Mouse (Mus musculus) hindbrain, embryonic 16.5 days (tissue): ENCODE measurements at regions not wholly inside any gene's neighbourhood (a gene's known extent, or its start where the extent isn't known, plus 50 kb on each side); places are given as distances from the start of the nearest gene placed in this dataset.
"Not testable (repeated sequence)": the region's sequence is repeated elsewhere in the genome, so short reads cannot be mapped to it uniquely, and the experiment has no call there.

ENCODE experiments used
- ATAC-seq: fragments of 200-750 bp; cut with Nextera tagmentation; 2 replicates; pipeline ENCODE4 v1.8.0; 2017; ENCODE audit warnings: moderate TSS enrichment, moderate library complexity
- H3K27ac ChIP-seq: fragments of 300-500 bp; sonication (generic); 2 replicates; pipeline ENCODE4 v1.5.1; 2014; ENCODE audit warnings: low read depth, mild to moderate bottlenecking, control low read depth, low read length, moderate library complexity
- H3K27me3 ChIP-seq: fragments of 300-500 bp; sonication (generic); replicated peaks from 2 replicates; pipeline ENCODE4 v1.6.1; 2014; ENCODE audit warnings: low read length; ENCODE audit not compliant: control insufficient read depth, insufficient read depth
- H3K36me3 ChIP-seq: fragments of 300-500 bp; sonication (generic); 2 replicates; pipeline ENCODE4 v1.6.1; 2014; ENCODE audit warnings: mild to moderate bottlenecking, low read length, moderate library complexity, mixed read lengths; ENCODE audit not compliant: control insufficient read depth, insufficient read depth
- H3K4me1 ChIP-seq: fragments of 300-500 bp; sonication (generic); 2 replicates; pipeline ENCODE4 v1.6.1; 2014; ENCODE audit warnings: low read depth, low read length; ENCODE audit not compliant: control insufficient read depth, insufficient read depth
- H3K4me2 ChIP-seq: fragments of 300-500 bp; sonication (generic); 2 replicates; pipeline ENCODE4 v1.6.1; 2014; ENCODE audit warnings: mild to moderate bottlenecking, low read length, control low read depth, moderate library complexity
- H3K4me3 ChIP-seq: fragments of 300-500 bp; sonication (generic); 2 replicates; pipeline ENCODE4 v1.5.1; 2014; ENCODE audit warnings: mild to moderate bottlenecking, low read length, control low read depth, moderate library complexity
- H3K9ac ChIP-seq: fragments of 300-500 bp; sonication (generic); 2 replicates; pipeline ENCODE4 v1.6.1; 2014; ENCODE audit warnings: low read depth, mild to moderate bottlenecking, control low read depth, low read length, moderate library complexity
- H3K9me3 ChIP-seq: fragments of 300-500 bp; sonication (generic); 2 replicates; pipeline ENCODE4 v1.6.1; 2014; ENCODE audit warnings: mild to moderate bottlenecking, low read length, moderate library complexity; ENCODE audit not compliant: control insufficient read depth
- WGBS: fragments of 180-500 bp; shearing (Covaris S2); extraction: QIAGEN DNeasy Blood & Tissue Kit; methylation state at CpG from one replicate; pipeline ENCODE4 v1.1.7; 2014; 5-methylcytosine and 5-hydroxymethylcytosine counted together

- not testable (repeated sequence) for H3K9ac ChIP-seq, H3K36me3 ChIP-seq, H3K27me3 ChIP-seq, H3K4me3 ChIP-seq, H3K9me3 ChIP-seq, H3K4me1 ChIP-seq, H3K4me2 ChIP-seq, H3K27ac ChIP-seq, ATAC-seq
- WGBS: 78% methylated on average over 6 of the region's 6 CpGs
Measured at GRCm38 (mm10) chr2:16892381-16892780, 536.3 kb downstream of the Plxdc2 start.

GRCm38 (mm10) chr2:16909246-16910038 lies 553.3 kb downstream of the Plxdc2 start:
- no peaks in the 10 kb centered on the region for H3K4me1 ChIP-seq
- H3K9ac ChIP-seq: no peak overlapping the region
- H3K27ac ChIP-seq: no peak overlapping the region
- H3K36me3 ChIP-seq: no peaks in the 10 kb centered on the region
- no peak overlapping the region for H3K4me2 ChIP-seq
- ATAC-seq: no peak
- no peaks in the 10 kb centered on the region for H3K9me3 ChIP-seq
- WGBS: 64% methylated on average over 1 of the region's 1 CpGs
- H3K4me3 ChIP-seq: no peak overlapping the region
- no peaks in the 10 kb centered on the region for H3K27me3 ChIP-seq

- no peak overlapping the region for H3K4me3 ChIP-seq
- H3K9ac ChIP-seq: no peak overlapping the region
- no peaks in the 10 kb centered on the region for H3K27me3 ChIP-seq
- H3K27ac ChIP-seq: no peak overlapping the region
- no peak overlapping the region for H3K4me2 ChIP-seq
- no peaks in the 10 kb centered on the region for H3K9me3 ChIP-seq
- no peaks in the 10 kb centered on the region for H3K4me1 ChIP-seq
- no peaks in the 10 kb centered on the region for H3K36me3 ChIP-seq
- 31% methylated on average over 2 of the region's 2 CpGs for WGBS
- ATAC-seq: no peak
Measured at GRCm38 (mm10) chr2:16914633-16915032, 558.5 kb downstream of the Plxdc2 start.

- no peak for ATAC-seq
- no peaks in the 10 kb centered on the region for H3K4me1 ChIP-seq
- 90% methylated on average over 3 of the region's 3 CpGs for WGBS
- no peak overlapping the region for H3K4me3 ChIP-seq
- H3K4me2 ChIP-seq: no peak overlapping the region
- no peaks in the 10 kb centered on the region for H3K9me3 ChIP-seq
- H3K36me3 ChIP-seq: no peaks in the 10 kb centered on the region
- no peak overlapping the region for H3K27ac ChIP-seq
- no peaks in the 10 kb centered on the region for H3K27me3 ChIP-seq
- no peak overlapping the region for H3K9ac ChIP-seq
Measured at GRCm38 (mm10) chr2:16929974-16930373, 573.9 kb downstream of the Plxdc2 start.

GRCm38 (mm10) chr2:16959432-16959831 lies 603.3 kb downstream of the Plxdc2 start:
- H3K4me2 ChIP-seq: no peak overlapping the region
- ATAC-seq: no peak
- 85% methylated on average over 3 of the region's 3 CpGs for WGBS

GRCm38 (mm10) chr2:16977380-16977779 lies 621.3 kb downstream of the Plxdc2 start:
- Histone ChIP-seq H3K36me3 (no peaks in the 10 kb centered on the region), H3K9me3 (no peaks in the 10 kb centered on the region), H3K4me1 (peaks cover 3% of the 10 kb centered on the region; the same call in 1 of the 2 replicates), H3K9ac (no peak overlapping the region), H3K27ac (no peak overlapping the region), H3K27me3 (no peaks in the 10 kb centered on the region), H3K4me2 (no peak overlapping the region), H3K4me3 (no peak overlapping the region)
- WGBS: 8% methylated on average over 4 of the region's 4 CpGs
- ATAC-seq: 0 out of 2 replicates have a peak, but pooled peaks have one; percentile 14

More at GRCm38 (mm10) chr2:16959432-16959831, 603.3 kb downstream of the Plxdc2 start:
- H3K4me3 ChIP-seq: no peak overlapping the region
- no peak overlapping the region for H3K27ac ChIP-seq
- H3K9me3 ChIP-seq: no peaks in the 10 kb centered on the region
- H3K27me3 ChIP-seq: no peaks in the 10 kb centered on the region
- H3K9ac ChIP-seq: no peak overlapping the region
- no peaks in the 10 kb centered on the region for H3K36me3 ChIP-seq
- H3K4me1 ChIP-seq: no peaks in the 10 kb centered on the region

GRCm38 (mm10) chr2:16982823-16983222 lies 626.7 kb downstream of the Plxdc2 start:
- Histone ChIP-seq H3K27ac (no peak overlapping the region), H3K4me1 (no peaks in the 10 kb centered on the region), H3K27me3 (no peaks in the 10 kb centered on the region), H3K36me3 (no peaks in the 10 kb centered on the region), H3K4me3 (no peak overlapping the region), H3K9me3 (no peaks in the 10 kb centered on the region), H3K4me2 (no peak overlapping the region), H3K9ac (no peak overlapping the region)
- no peak for ATAC-seq
- WGBS: 77% methylated on average over 1 of the region's 1 CpGs

GRCm38 (mm10) chr2:16983583-16984221 lies 627.6 kb downstream of the Plxdc2 start:
- H3K9me3 ChIP-seq: no peaks in the 10 kb centered on the region
- no peak overlapping the region for H3K27ac ChIP-seq
- no peak overlapping the region for H3K9ac ChIP-seq
- H3K36me3 ChIP-seq: no peaks in the 10 kb centered on the region
- H3K27me3 ChIP-seq: no peaks in the 10 kb centered on the region
- H3K4me2 ChIP-seq: no peak overlapping the region
- no peak overlapping the region for H3K4me3 ChIP-seq
- WGBS: 95% methylated on average over 5 of the region's 5 CpGs
- ATAC-seq: no peak
- no peaks in the 10 kb centered on the region for H3K4me1 ChIP-seq
